Mouse (Mus musculus): Measurements from ENCODE around the gene 1700024G13Rik.

Gene 1700024G13Rik

GRCm38 (mm10) chr14:32332515-32333445 is 55.4 kb downstream of the 1700024G13Rik start:
- DNase-seq (ENCODE audit: low spot score): no peak

- DNase-seq (ENCODE audit: low spot score): no peak
These were observed 60.8 kb downstream of the 1700024G13Rik start for GRCm38 (mm10) chr14:32327366-32327765.
